Mouse (Mus musculus) lung, embryonic 14.5 days (tissue): ENCODE measurements around the gene Stat5b. TPM values are rescaled to one million over a fixed set of nuclear protein-coding genes. Genes with fewer than 3 reads are reported as not detected.

Source experiments
- ATAC-seq: fragments of 200-750 bp; cut with Nextera tagmentation; 2 replicates; pipeline ENCODE4 v1.8.0; 2017; ENCODE audit warnings: mild to moderate bottlenecking, moderate TSS enrichment, moderate library complexity; ENCODE audit not compliant: insufficient read depth
- DNase-seq: peaks from one replicate; pipeline ENCODE4 v3.0.0-alpha.2; 2015
- H3K27ac ChIP-seq: fragments of 300-500 bp; sonication (generic); 2 replicates; pipeline ENCODE4 v1.5.1; 2014; ENCODE audit warnings: low read depth, mild to moderate bottlenecking, moderate library complexity
- H3K27me3 ChIP-seq: fragments of 300-500 bp; sonication (generic); 2 replicates; pipeline ENCODE4 v1.6.1; 2014; ENCODE audit warnings: low read length, control low read depth; ENCODE audit not compliant: insufficient read depth
- H3K36me3 ChIP-seq: fragments of 300-500 bp; sonication (generic); 2 replicates; pipeline ENCODE4 v1.6.1; 2014; ENCODE audit warnings: control low read depth; ENCODE audit not compliant: insufficient read depth
- H3K4me1 ChIP-seq: fragments of 300-500 bp; sonication (generic); 2 replicates; pipeline ENCODE4 v1.6.1; 2014; ENCODE audit warnings: antibody characterized with exemption, control low read depth; ENCODE audit not compliant: insufficient read depth
- H3K4me2 ChIP-seq: fragments of 300-500 bp; sonication (generic); 2 replicates; pipeline ENCODE4 v1.6.1; 2014; ENCODE audit warnings: mild to moderate bottlenecking
- H3K4me3 ChIP-seq: fragments of 300-500 bp; sonication (generic); 2 replicates; pipeline ENCODE4 v1.5.1; 2014; ENCODE audit warnings: low read depth, low read length
- H3K9ac ChIP-seq: fragments of 300-500 bp; sonication (generic); 2 replicates; pipeline ENCODE4 v1.6.1; 2014
- H3K9me3 ChIP-seq: fragments of 300-500 bp; sonication (generic); 2 replicates; pipeline ENCODE4 v1.6.1; 2016; ENCODE audit warnings: low read depth, low read length, control low read depth
- CTCF ChIP-seq: IDR thresholded peaks from 2 replicates; pipeline ENCODE4 v1.5.1; 2016; ENCODE audit warnings: antibody characterized with exemption, low read depth
- WGBS: fragments of 180-500 bp; shearing (Covaris S2); extraction: QIAGEN DNeasy Blood & Tissue Kit; methylation state at CpG from one replicate; pipeline ENCODE4 v1.1.7; 2014; 5-methylcytosine and 5-hydroxymethylcytosine counted together
- polyA plus RNA-seq: library from polyadenylated mRNA; unstranded; fragments of >200 nt; fragmentation: Nextera tagmentation; extraction: Ambion mirVana; gene quantifications from 2 replicates; pipeline ENCODE4 v1.2.1, GENCODE M21; 2014

The Stat5b gene
- polyA plus RNA-seq, 1 experiment from 2014 or later, result 26.6 TPM

DNA sequence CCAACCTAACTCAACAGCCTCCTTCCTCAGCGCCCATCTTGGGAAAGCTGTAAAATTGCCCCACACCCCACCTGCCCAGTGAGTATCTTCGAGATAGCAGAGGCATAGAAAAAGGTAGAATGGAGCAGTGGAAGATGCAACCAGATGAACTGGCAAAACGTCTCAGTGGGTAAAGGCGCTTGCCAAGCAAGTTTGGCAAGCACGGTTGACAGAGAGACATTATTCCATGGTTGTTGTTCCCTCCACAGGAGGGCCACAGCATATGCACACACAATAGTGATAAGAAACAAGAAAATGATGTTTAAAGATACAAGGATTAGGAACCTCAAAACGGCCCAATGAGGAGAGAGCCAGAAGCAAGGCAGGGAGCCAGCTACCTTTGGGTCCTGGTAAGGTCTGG, 7.4 kb upstream of the Stat5b start:
- ATAC-seq (no peak), DNase-seq (no peak)
- WGBS, result 64% methylated on average over 6 of the region's 6 CpGs
- no peaks in the 10 kb centered on the region for H3K4me1 ChIP-seq
- H3K27ac ChIP-seq, result no peak overlapping the region
- no peak overlapping the region; the same call in 1 of the 2 replicates for H3K9ac ChIP-seq
- H3K4me2 ChIP-seq, result no peak overlapping the region
- no peaks in the 10 kb centered on the region for H3K9me3 ChIP-seq
- H3K27me3 ChIP-seq, result no peaks in the 10 kb centered on the region; the same call in 1 of the 2 replicates
- no peak for TF ChIP-seq CTCF
- no peaks in the 10 kb centered on the region for H3K36me3 ChIP-seq
- H3K4me3 ChIP-seq, result no peak overlapping the region

GRCm38 (mm10) chr11:100855178-100855577, 4.7 kb upstream of the Stat5b start:
- Histone ChIP-seq H3K9ac (no peak overlapping the region), H3K27me3 (no peaks in the 10 kb centered on the region; the same call in 1 of the 2 replicates), H3K27ac (no peak overlapping the region), H3K4me2 (no peak overlapping the region), H3K4me3 (no peak overlapping the region), H3K4me1 (peaks cover 7% of the 10 kb centered on the region; the same call in 1 of the 2 replicates), H3K36me3 (no peaks in the 10 kb centered on the region), H3K9me3 (no peaks in the 10 kb centered on the region)
- no peak for TF ChIP-seq CTCF
- DNase-seq (no peak), ATAC-seq (no peak)
- WGBS, result 76% methylated on average over 4 of the region's 4 CpGs

GRCm38 (mm10) chr11:100854268-100854667, 3.7 kb upstream of the Stat5b start:
- ATAC-seq, result no peak
- Histone ChIP-seq H3K4me3 (no peak overlapping the region), H3K27ac (no peak overlapping the region), H3K27me3 (no peaks in the 10 kb centered on the region; the same call in 1 of the 2 replicates), H3K4me1 (peaks cover 7% of the 10 kb centered on the region; the same call in 1 of the 2 replicates), H3K9ac (no peak overlapping the region), H3K36me3 (no peaks in the 10 kb centered on the region), H3K9me3 (no peaks in the 10 kb centered on the region), H3K4me2 (no peak overlapping the region)
- TF ChIP-seq CTCF, result no peak
- WGBS, result 44% methylated on average over 4 of the region's 4 CpGs
- no peak for DNase-seq

- Histone ChIP-seq H3K4me1 (peaks cover 18% of the 10 kb centered on the region), H3K4me2 (no peak overlapping the region), H3K4me3 (no peak overlapping the region), H3K36me3 (no peaks in the 10 kb centered on the region), H3K27me3 (no peaks in the 10 kb centered on the region; the same call in 1 of the 2 replicates), H3K9me3 (no peaks in the 10 kb centered on the region), H3K9ac (no peak overlapping the region), H3K27ac (no peak overlapping the region)
- DNase-seq (no peak), ATAC-seq (no peak)
- WGBS, result 73% methylated on average over 5 of the region's 5 CpGs
- no peak for TF ChIP-seq CTCF
These were observed 2.5 kb upstream of the Stat5b start for GRCm38 (mm10) chr11:100853018-100853417.

DNA sequence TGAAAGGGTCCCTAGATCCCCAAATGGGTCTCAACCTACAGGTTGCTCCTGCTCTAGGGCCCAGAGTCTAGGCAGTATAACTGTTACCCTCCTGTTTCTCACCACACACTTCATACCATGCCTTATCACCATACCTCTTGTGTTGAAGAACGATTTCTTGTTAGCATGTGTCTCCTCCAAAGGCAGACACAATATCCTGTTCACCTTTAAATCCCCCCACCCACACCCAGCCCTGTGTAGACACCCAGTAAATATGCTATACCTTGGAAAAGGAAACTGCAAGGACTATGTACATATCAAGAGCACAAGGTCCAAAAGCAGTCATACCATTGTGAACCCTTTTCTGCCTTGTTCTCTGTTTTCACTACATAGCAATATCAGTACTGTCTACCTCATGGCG, 1.6 kb upstream of the Stat5b start:
- Histone ChIP-seq H3K27me3 (no peaks in the 10 kb centered on the region; the same call in 1 of the 2 replicates), H3K9ac (no peak overlapping the region), H3K4me3 (no peak overlapping the region), H3K9me3 (no peaks in the 10 kb centered on the region), H3K36me3 (no peaks in the 10 kb centered on the region), H3K4me1 (peaks cover 20% of the 10 kb centered on the region), H3K4me2 (no peak overlapping the region), H3K27ac (no peak overlapping the region)
- TF ChIP-seq CTCF, result no peak
- ATAC-seq (no peak), DNase-seq (no peak)
- WGBS, result 76% methylated on average over 2 of the region's 2 CpGs

DNA sequence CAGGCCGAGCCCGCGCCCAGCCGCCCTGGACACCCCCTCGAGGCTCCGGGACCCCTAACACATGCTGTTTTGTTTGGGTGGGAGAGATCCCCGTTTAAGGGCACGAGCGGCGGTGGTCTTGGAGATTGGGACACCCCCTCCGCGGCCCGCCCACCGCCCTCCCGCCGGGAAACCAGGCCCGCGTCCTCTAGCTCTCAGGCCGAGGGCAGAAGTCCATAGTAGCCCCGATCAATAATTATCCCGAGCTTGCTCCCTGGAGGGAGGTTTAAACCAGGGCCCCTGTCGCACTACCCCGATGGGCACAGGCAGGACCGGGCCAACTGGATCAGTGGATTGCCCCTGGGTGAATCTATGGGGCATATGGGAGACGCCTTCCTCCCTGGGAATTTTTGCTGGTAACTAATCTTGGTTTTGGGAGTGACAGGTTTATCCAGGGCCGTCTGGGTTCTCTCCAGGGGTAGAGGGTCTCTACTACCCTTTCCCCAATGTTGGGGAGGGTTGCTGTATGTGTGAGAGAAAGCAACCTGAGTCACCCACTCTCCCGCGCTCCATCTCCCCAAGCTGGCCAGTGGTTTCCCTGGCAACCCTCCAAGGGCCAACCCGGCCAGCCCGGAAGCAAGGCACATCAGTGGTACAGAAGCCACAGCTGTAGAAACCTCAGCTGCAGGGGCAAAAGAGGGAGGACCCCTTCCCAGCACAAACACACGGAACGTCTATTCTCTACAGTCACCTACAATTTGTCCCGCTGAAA, 429 bp upstream of the Stat5b start:
- H3K36me3 ChIP-seq, result no peaks in the 10 kb centered on the region
- peaks cover 20% of the 10 kb centered on the region for H3K4me1 ChIP-seq
- no peaks in the 10 kb centered on the region; the same call in 1 of the 2 replicates for H3K27me3 ChIP-seq
- DNase-seq, result peak; percentile 72
- no peaks in the 10 kb centered on the region for H3K9me3 ChIP-seq
- H3K4me3 ChIP-seq, result peak overlapping the region; percentile 95
- H3K4me2 ChIP-seq, result peak overlapping the region; percentile 89
- TF ChIP-seq CTCF, result no peak
- peak; percentile 49; the same call in 1 of the 2 replicates for ATAC-seq
- H3K9ac ChIP-seq, result peak overlapping the region; percentile 94
- under 1% methylated on average over 33 of the region's 33 CpGs for WGBS
- H3K27ac ChIP-seq, result peak overlapping the region; percentile 85; the same call in 1 of the 2 replicates

- peaks cover 20% of the 10 kb centered on the region for H3K4me1 ChIP-seq
- WGBS, result under 1% methylated on average over 13 of the region's 13 CpGs
- ATAC-seq (0 out of 2 replicates have a peak, but pooled peaks have one; percentile 2), DNase-seq (peak; percentile 29)
- H3K27me3 ChIP-seq, result no peaks in the 10 kb centered on the region
- H3K9ac ChIP-seq, result peak overlapping the region; percentile 94
- H3K9me3 ChIP-seq, result no peaks in the 10 kb centered on the region
- H3K27ac ChIP-seq, result peak overlapping the region; percentile 85
- H3K36me3 ChIP-seq, result no peaks in the 10 kb centered on the region
- H3K4me3 ChIP-seq, result peak overlapping the region; percentile 95
- H3K4me2 ChIP-seq, result peak overlapping the region; percentile 89
- TF ChIP-seq CTCF, result no peak
These were observed 977 bp downstream of the Stat5b start for GRCm38 (mm10) chr11:100849456-100850037.
